8 mouse cellular contexts compared by ENCODE assay signal in the genomic region with DNA sequence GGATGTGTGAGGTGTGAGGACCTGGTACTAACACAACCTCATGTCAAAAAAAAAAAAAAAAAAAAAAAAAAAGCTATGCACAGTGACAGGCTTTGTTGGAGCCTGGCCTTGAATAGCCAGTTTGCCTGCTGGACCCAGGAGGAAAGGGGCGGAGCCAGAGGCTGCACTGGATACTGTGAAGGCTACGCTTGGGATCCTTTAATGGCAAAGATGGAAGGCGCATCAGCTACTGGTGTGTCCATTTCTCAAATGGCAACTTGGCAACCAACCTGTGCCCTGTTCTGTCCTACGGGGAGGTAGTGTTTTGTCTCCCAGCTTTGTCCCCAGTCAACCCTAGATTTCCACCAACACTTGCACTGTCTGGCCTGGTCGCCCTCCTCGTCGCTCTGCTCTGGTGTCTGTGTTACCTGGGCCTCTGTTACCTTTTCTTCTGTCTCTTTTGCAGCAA. TPM values are rescaled to one million over a fixed set of nuclear protein-coding genes. Genes with fewer than 3 reads are reported as not detected.
DNase-seq lines count a peak whose midpoint lies in the region; ATAC-seq and TF ChIP-seq lines count a peak whose summit lies in the region.

No protein-coding gene starts in this region.

- no peak overlapping the region for H3K4me2 ChIP-seq in hindbrain, embryonic 14.5 days (replicated peaks)
- no peak overlapping the region for H3K4me2 ChIP-seq in forebrain, embryonic 11.5 days (ENCODE audit: low read depth, low read length, severe bottlenecking)
- H3K4me2 ChIP-seq in intestine, embryonic 14.5 days (ENCODE audit: low read length) = no peak overlapping the region
- no peak overlapping the region for H3K4me2 ChIP-seq in neural tube, embryonic 11.5 days (ENCODE audit: low read depth)

- peaks cover 19% of the 10 kb centered on the region for H3K79me2 ChIP-seq in MEL (ENCODE audit: control insufficient read depth, insufficient read depth, low read length, poor library complexity)

- peak; percentile 56 for DNase-seq in hindbrain, embryonic 10.5 days (ENCODE audit: low spot score)
- no peak for DNase-seq in hindbrain, embryonic 14.5 days (ENCODE audit: low spot score)
- peak; percentile 47 for DNase-seq in MEL (ENCODE audit: low read depth, low spot score)
- DNase-seq in forebrain, embryonic 11.5 days (ENCODE audit: low spot score) = peak; percentile 73
- peak; percentile 74 for DNase-seq in intestine, embryonic 14.5 days (ENCODE audit: low spot score)
- DNase-seq in neural tube, embryonic 11.5 days (ENCODE audit: low spot score) = peak; percentile 50
- no peak for DNase-seq in thymus, adult 2 months
- DNase-seq in left cerebral cortex, adult 8-10 months (ENCODE audit: low spot score in 2 of 2) = no peak

- no peak for TF ChIP-seq POLR2A in MEL (IDR thresholded peaks at IDR 0.05; ENCODE audit: control insufficient read depth in 1 of 2, insufficient read depth in 1 of 2, low read depth in 1 of 2, low read length in 2 of 2, poor library complexity in 1 of 2)
- TF ChIP-seq POLR2A in thymus, adult 2 months (IDR thresholded peaks at IDR 0.05; ENCODE audit: control insufficient read depth, extremely low read depth, insufficient read depth, low read length, poor library complexity) = no peak

- no peak overlapping the region for H3K4me3 ChIP-seq in hindbrain, embryonic 10.5 days
- H3K4me3 ChIP-seq in hindbrain, embryonic 14.5 days (replicated peaks; ENCODE audit: low read length) = no peak overlapping the region
- H3K4me3 ChIP-seq in MEL (ENCODE audit: control insufficient read depth in 1 of 2, insufficient read depth in 1 of 2, low read depth in 2 of 2, low read length in 2 of 2) = no peak overlapping the region
- no peak overlapping the region for H3K4me3 ChIP-seq in forebrain, embryonic 11.5 days (ENCODE audit: low read depth, low read length)
- no peak overlapping the region for H3K4me3 ChIP-seq in intestine, embryonic 14.5 days (ENCODE audit: low read depth, low read length)
- H3K4me3 ChIP-seq in neural tube, embryonic 11.5 days (ENCODE audit: low read depth, low read length) = no peak overlapping the region
- H3K4me3 ChIP-seq in thymus, adult 2 months (ENCODE audit: control insufficient read depth, insufficient read depth, low read length) = no peak overlapping the region

- peaks cover 78% of the 10 kb centered on the region for H3K36me3 ChIP-seq in hindbrain, embryonic 10.5 days
- H3K36me3 ChIP-seq in hindbrain, embryonic 14.5 days (replicated peaks; ENCODE audit: control insufficient read depth, insufficient read depth) = peaks cover 75% of the 10 kb centered on the region
- H3K36me3 ChIP-seq in MEL (ENCODE audit: control insufficient read depth in 1 of 2, insufficient read depth in 2 of 2, low read length in 2 of 2) = peaks cover 13% of the 10 kb centered on the region in 2 experiments
- H3K36me3 ChIP-seq in forebrain, embryonic 11.5 days (ENCODE audit: control insufficient read depth, insufficient read depth, low read length) = peaks cover 33% of the 10 kb centered on the region
- peaks cover 71% of the 10 kb centered on the region for H3K36me3 ChIP-seq in intestine, embryonic 14.5 days (ENCODE audit: control insufficient read depth, insufficient read depth, low read length)
- H3K36me3 ChIP-seq in neural tube, embryonic 11.5 days (ENCODE audit: control insufficient read depth, insufficient read depth, low read length) = peaks cover 26% of the 10 kb centered on the region
- peaks cover 58% of the 10 kb centered on the region for H3K36me3 ChIP-seq in thymus, adult 2 months (ENCODE audit: control insufficient read depth, insufficient read depth, low read length)

- no peak for TF ChIP-seq CTCF in MEL (IDR thresholded peaks at IDR 0.05 in 2 of 3, conservative IDR thresholded peaks at IDR 0.05 in 1 of 3; ENCODE audit: control insufficient read depth in 1 of 3, insufficient read depth in 1 of 3, low read depth in 2 of 3, low read length in 3 of 3, poor library complexity in 1 of 3, severe bottlenecking in 1 of 3)
- TF ChIP-seq CTCF in thymus, adult 2 months (IDR thresholded peaks at IDR 0.05; ENCODE audit: borderline replicate concordance, control insufficient read depth, extremely low read depth, insufficient read depth, low read length, poor library complexity) = no peak

- H3K27me3 ChIP-seq in hindbrain, embryonic 10.5 days (ENCODE audit: insufficient read depth, poor library complexity, severe bottlenecking) = peaks cover 6% of the 10 kb centered on the region; the same call in 1 of the 2 replicates
- H3K27me3 ChIP-seq in hindbrain, embryonic 14.5 days (ENCODE audit: control insufficient read depth, insufficient read depth, low read length) = no peaks in the 10 kb centered on the region
- no peaks in the 10 kb centered on the region for H3K27me3 ChIP-seq in MEL (ENCODE audit: control insufficient read depth in 1 of 2, insufficient read depth in 2 of 2, low read length in 2 of 2)
- no peaks in the 10 kb centered on the region for H3K27me3 ChIP-seq in forebrain, embryonic 11.5 days (ENCODE audit: control insufficient read depth, insufficient read depth, low read length)
- H3K27me3 ChIP-seq in intestine, embryonic 14.5 days (replicated peaks; ENCODE audit: control insufficient read depth, insufficient read depth, low read length) = no peaks in the 10 kb centered on the region
- H3K27me3 ChIP-seq in neural tube, embryonic 11.5 days (ENCODE audit: control insufficient read depth, insufficient read depth, low read length) = no peaks in the 10 kb centered on the region
- H3K27me3 ChIP-seq in thymus, adult 2 months (ENCODE audit: control insufficient read depth, insufficient read depth, low read length) = no peaks in the 10 kb centered on the region

- no peaks in the 10 kb centered on the region for H3K9me3 ChIP-seq in hindbrain, embryonic 10.5 days
- no peaks in the 10 kb centered on the region for H3K9me3 ChIP-seq in hindbrain, embryonic 14.5 days (ENCODE audit: control insufficient read depth, low read length)
- no peaks in the 10 kb centered on the region for H3K9me3 ChIP-seq in MEL (replicated peaks; ENCODE audit: insufficient read depth, low read length)
- no peaks in the 10 kb centered on the region for H3K9me3 ChIP-seq in forebrain, embryonic 11.5 days (ENCODE audit: control insufficient read depth, low read length)
- H3K9me3 ChIP-seq in intestine, embryonic 14.5 days (ENCODE audit: control insufficient read depth, low read length) = no peaks in the 10 kb centered on the region
- H3K9me3 ChIP-seq in neural tube, embryonic 11.5 days (ENCODE audit: control insufficient read depth, low read length) = no peaks in the 10 kb centered on the region

- no peak for TF ChIP-seq EP300 in MEL (IDR thresholded peaks at IDR 0.05; ENCODE audit: low read depth in 1 of 2, low read length in 2 of 2)

- no peak for ATAC-seq in hindbrain, embryonic 14.5 days (ENCODE audit: low FRiP score)
- ATAC-seq in forebrain, embryonic 11.5 days (replicated peaks; ENCODE audit: low FRiP score) = no peak
- ATAC-seq in intestine, embryonic 14.5 days (replicated peaks; ENCODE audit: low FRiP score, low TSS enrichment, low read depth) = 0 out of 2 replicates have a peak, but pooled peaks have one; percentile 3
- ATAC-seq in neural tube, embryonic 11.5 days (ENCODE audit: insufficient read depth, low FRiP score, low TSS enrichment) = no peak

- 87% methylated on average over 7 of the region's 7 CpGs for WGBS in hindbrain, embryonic 10.5 days
- WGBS in hindbrain, embryonic 14.5 days = 81% methylated on average over 7 of the region's 7 CpGs
- 86% methylated on average over 7 of the region's 7 CpGs for WGBS in forebrain, embryonic 11.5 days
- WGBS in intestine, embryonic 14.5 days = 66% methylated on average over 7 of the region's 7 CpGs
- WGBS in neural tube, embryonic 11.5 days = 83% methylated on average over 7 of the region's 7 CpGs
- WGBS in thymus, adult 2 months = 92% methylated on average over 7 of the region's 7 CpGs

- H3K27ac ChIP-seq in hindbrain, embryonic 10.5 days = no peak overlapping the region
- no peak overlapping the region for H3K27ac ChIP-seq in hindbrain, embryonic 14.5 days
- H3K27ac ChIP-seq in MEL (ENCODE audit: control insufficient read depth, low read depth, low read length) = no peak overlapping the region
- no peak overlapping the region for H3K27ac ChIP-seq in forebrain, embryonic 11.5 days (ENCODE audit: low read depth, low read length)
- H3K27ac ChIP-seq in intestine, embryonic 14.5 days (ENCODE audit: low read depth) = peak overlapping the region; percentile 100
- 0 out of 2 replicates have a peak overlapping the region, but pooled peaks have one; percentile 17 for H3K27ac ChIP-seq in neural tube, embryonic 11.5 days (ENCODE audit: low read depth, low read length)
- no peak overlapping the region for H3K27ac ChIP-seq in thymus, adult 2 months (ENCODE audit: control insufficient read depth, insufficient read depth, low read length)

- no peak overlapping the region for H3K9ac ChIP-seq in hindbrain, embryonic 14.5 days
- H3K9ac ChIP-seq in MEL (ENCODE audit: control insufficient read depth, low read depth, low read length, poor library complexity, severe bottlenecking) = no peak overlapping the region
- no peak overlapping the region for H3K9ac ChIP-seq in forebrain, embryonic 11.5 days (ENCODE audit: low read length)
- H3K9ac ChIP-seq in intestine, embryonic 14.5 days (ENCODE audit: low read length) = no peak overlapping the region
- H3K9ac ChIP-seq in neural tube, embryonic 11.5 days (ENCODE audit: low read length) = no peak overlapping the region

- no peak for TF ChIP-seq RAD21 in MEL (IDR thresholded peaks at IDR 0.05; ENCODE audit: low read depth, low read length)

- peaks cover 18% of the 10 kb centered on the region for H3K4me1 ChIP-seq in hindbrain, embryonic 10.5 days (replicated peaks)
- peaks cover 27% of the 10 kb centered on the region for H3K4me1 ChIP-seq in hindbrain, embryonic 14.5 days (replicated peaks; ENCODE audit: control insufficient read depth, insufficient read depth, low read length)
- H3K4me1 ChIP-seq in MEL (ENCODE audit: control insufficient read depth in 1 of 2, insufficient read depth in 2 of 2, low read length in 2 of 2) = peaks cover 1 to 14% of the 10 kb centered on the region in 2 experiments; a peak in 3 of 4 replicates
- H3K4me1 ChIP-seq in forebrain, embryonic 11.5 days (replicated peaks; ENCODE audit: control insufficient read depth, insufficient read depth, low read length) = peaks cover 16% of the 10 kb centered on the region; the same call in 1 of the 2 replicates
- peaks cover 11% of the 10 kb centered on the region; the same call in 1 of the 2 replicates for H3K4me1 ChIP-seq in intestine, embryonic 14.5 days (replicated peaks; ENCODE audit: control insufficient read depth, insufficient read depth, low read length)
- H3K4me1 ChIP-seq in neural tube, embryonic 11.5 days (ENCODE audit: control insufficient read depth, insufficient read depth, low read length) = peaks cover 9% of the 10 kb centered on the region
- H3K4me1 ChIP-seq in thymus, adult 2 months (replicated peaks; ENCODE audit: control insufficient read depth, insufficient read depth, low read length) = peaks cover 13% of the 10 kb centered on the region

RNA-seq across cellular contexts. Expression of a gene that starts 5.2 kb away (rescaled TPM):
- polyA plus RNA-seq in hindbrain, embryonic 10.5 days (2016; fragmentation: Nextera tagmentation; extraction: Ambion mirVana) = 14,349 and 15,462 TPM in 2 replicates
- polyA plus RNA-seq in hindbrain, embryonic 14.5 days (2014; fragmentation: Nextera tagmentation; extraction: Ambion mirVana) = 13,534 and 14,549 TPM in 2 replicates
- total RNA-seq in MEL (2012; rRNA removed) = 3,019 and 3,042 TPM in 2 replicates
- polyA plus RNA-seq in MEL (2012; ENCODE audit: insufficient read depth in 1 of 2, insufficient read length in 2 of 2, low read depth in 1 of 2, low replicate concordance in 2 of 2, missing spikeins in 1 of 2) = 1,000 to 10,000 TPM; 1,403 to 4,417 TPM
- 13,526 and 13,808 TPM in 2 replicates for polyA plus RNA-seq in forebrain, embryonic 11.5 days (2014; fragmentation: Nextera tagmentation; extraction: Ambion mirVana)
- polyA plus RNA-seq in intestine, embryonic 14.5 days (2014; fragmentation: Nextera tagmentation; extraction: Ambion mirVana) = 15,561 and 16,510 TPM in 2 replicates
- polyA plus RNA-seq in neural tube, embryonic 11.5 days (2014; fragmentation: Nextera tagmentation; extraction: Ambion mirVana) = 15,839 and 16,684 TPM in 2 replicates
- polyA plus RNA-seq in thymus, adult 2 months (2012; rRNA removed) = 6,903 and 9,637 TPM in 2 replicates
- total RNA-seq in left cerebral cortex, adult 8-10 months (2022) = 1,000 to 10,000 TPM; 2,552 to 2,721 (median 2,651) TPM

RNA-seq across cellular contexts. Expression of a gene that starts 6.2 kb away (rescaled TPM):
- 23.8 and 24.2 TPM in 2 replicates for polyA plus RNA-seq in hindbrain, embryonic 10.5 days (2016; fragmentation: Nextera tagmentation; extraction: Ambion mirVana)
- 26.1 TPM in 2 replicates for polyA plus RNA-seq in hindbrain, embryonic 14.5 days (2014; fragmentation: Nextera tagmentation; extraction: Ambion mirVana)
- 3.9 and 4.6 TPM in 2 replicates for total RNA-seq in MEL (2012; rRNA removed)
- polyA plus RNA-seq in MEL (2012; ENCODE audit: insufficient read depth in 1 of 2, insufficient read length in 2 of 2, low read depth in 1 of 2, low replicate concordance in 2 of 2, missing spikeins in 1 of 2) = 1 to 10 TPM in 1 of 2 experiments, not detected in 1; 7.4 TPM
- 15.4 and 16.0 TPM in 2 replicates for polyA plus RNA-seq in forebrain, embryonic 11.5 days (2014; fragmentation: Nextera tagmentation; extraction: Ambion mirVana)
- 10.3 and 10.8 TPM in 2 replicates for polyA plus RNA-seq in intestine, embryonic 14.5 days (2014; fragmentation: Nextera tagmentation; extraction: Ambion mirVana)
- 12.2 and 13.7 TPM in 2 replicates for polyA plus RNA-seq in neural tube, embryonic 11.5 days (2014; fragmentation: Nextera tagmentation; extraction: Ambion mirVana)
- 25.8 and 29.9 TPM in 2 replicates for polyA plus RNA-seq in thymus, adult 2 months (2012; rRNA removed)
- total RNA-seq in left cerebral cortex, adult 8-10 months (2022) = 10 to 100 TPM; 28.8 to 30.9 (median 29.6) TPM

RNA-seq across cellular contexts. Expression of a gene that starts 58.8 kb away (rescaled TPM):
- polyA plus RNA-seq in hindbrain, embryonic 10.5 days (2016; fragmentation: Nextera tagmentation; extraction: Ambion mirVana) = 757 and 846 TPM in 2 replicates
- 459 and 508 TPM in 2 replicates for polyA plus RNA-seq in hindbrain, embryonic 14.5 days (2014; fragmentation: Nextera tagmentation; extraction: Ambion mirVana)
- not detected in 2 replicates for total RNA-seq in MEL (2012; rRNA removed)
- polyA plus RNA-seq in MEL (2012; ENCODE audit: insufficient read depth in 1 of 2, insufficient read length in 2 of 2, low read depth in 1 of 2, low replicate concordance in 2 of 2, missing spikeins in 1 of 2) = not detected
- 680 and 728 TPM in 2 replicates for polyA plus RNA-seq in forebrain, embryonic 11.5 days (2014; fragmentation: Nextera tagmentation; extraction: Ambion mirVana)
- polyA plus RNA-seq in intestine, embryonic 14.5 days (2014; fragmentation: Nextera tagmentation; extraction: Ambion mirVana) = 230 and 247 TPM in 2 replicates
- polyA plus RNA-seq in neural tube, embryonic 11.5 days (2014; fragmentation: Nextera tagmentation; extraction: Ambion mirVana) = 664 and 698 TPM in 2 replicates
- polyA plus RNA-seq in thymus, adult 2 months (2012; rRNA removed) = 148 and 157 TPM in 2 replicates
- 100 to 1,000 TPM; 218 to 276 (median 259) TPM for total RNA-seq in left cerebral cortex, adult 8-10 months (2022)

Comparison
In these comparisons a context has a peak if more than half of its experiments do, and no peak if none do; other contexts are left out.
1. DNase-seq: peak in hindbrain, embryonic 10.5 days (single experiment), MEL (single experiment), forebrain, embryonic 11.5 days (single experiment), intestine, embryonic 14.5 days (single experiment) and neural tube, embryonic 11.5 days (single experiment); none in hindbrain, embryonic 14.5 days (single experiment), thymus, adult 2 months (single experiment) and left cerebral cortex, adult 8-10 months (0 of 2).
2. H3K27ac ChIP-seq: peak in intestine, embryonic 14.5 days (single experiment) and neural tube, embryonic 11.5 days (single experiment); none in hindbrain, embryonic 10.5 days (single experiment), hindbrain, embryonic 14.5 days (single experiment), MEL (single experiment), forebrain, embryonic 11.5 days (single experiment) and thymus, adult 2 months (single experiment).
3. RNA of a gene that starts 58.8 kb away (polyA plus RNA-seq): 757 to 846 TPM in hindbrain, embryonic 10.5 days, 680 to 728 TPM in forebrain, embryonic 11.5 days, 664 to 698 TPM in neural tube, embryonic 11.5 days, 459 to 508 TPM in hindbrain, embryonic 14.5 days, 230 to 247 TPM in intestine, embryonic 14.5 days and 148 to 157 TPM in thymus, adult 2 months; not detected in MEL; every median in the first group is over 100 times any median in the second.